Mouse (Mus musculus): ENCODE data around the gene Cdhr2.

GRCm38 (mm10) chr13:54757093-54757830, 56.0 kb downstream of the Cdhr2 start:
- TF ChIP-seq CTCF (IDR thresholded peaks at IDR 0.05; ENCODE audit: control insufficient read depth, insufficient read depth, insufficient read length) = no peak
- TF ChIP-seq MAX (IDR thresholded peaks at IDR 0.05) = no peak
- TF ChIP-seq MYOD1 (IDR thresholded peaks at IDR 0.05; ENCODE audit: control insufficient read depth, insufficient read length, low read depth) = peak; percentile 39
- no peak for TF ChIP-seq USF1 (IDR thresholded peaks at IDR 0.05; ENCODE audit: low read depth)
- TF ChIP-seq MYOG (IDR thresholded peaks at IDR 0.05; ENCODE audit: control insufficient read depth, extremely low read depth, insufficient read length) = no peak
- TF ChIP-seq FOSL1 (IDR thresholded peaks at IDR 0.05; ENCODE audit: insufficient read depth, low read length, poor library complexity, severe bottlenecking) = no peak
- no peak for TF ChIP-seq CEBPB (IDR thresholded peaks at IDR 0.05; ENCODE audit: low read depth)
